Mouse (Mus musculus) neural tube, embryonic 14.5 days (tissue): ENCODE data around the gene Hnrnpdl. TPM values are rescaled to one million over a fixed set of nuclear protein-coding genes. Genes with fewer than 3 reads are reported as not detected.

ENCODE experiments used
- ATAC-seq: fragments of 200-750 bp; cut with Nextera tagmentation; 2 replicates; pipeline ENCODE4 v1.8.0; 2017; ENCODE audit warnings: low read depth, mild to moderate bottlenecking, moderate TSS enrichment, moderate library complexity
- H3K27ac ChIP-seq: fragments of 300-500 bp; sonication (generic); 2 replicates; pipeline ENCODE4 v1.5.1; 2014; ENCODE audit warnings: low read depth, mild to moderate bottlenecking, control low read depth, low read length, moderate library complexity, mixed read lengths
- H3K27me3 ChIP-seq: fragments of 300-500 bp; sonication (generic); 2 replicates; pipeline ENCODE4 v1.6.1; 2014; ENCODE audit warnings: low read length; ENCODE audit not compliant: control insufficient read depth, insufficient read depth
- H3K36me3 ChIP-seq: fragments of 300-500 bp; sonication (generic); 2 replicates; pipeline ENCODE4 v1.6.1; 2014; ENCODE audit warnings: low read length, mixed read lengths; ENCODE audit not compliant: control insufficient read depth, insufficient read depth
- H3K4me1 ChIP-seq: fragments of 300-500 bp; sonication (generic); 2 replicates; pipeline ENCODE4 v1.6.1; 2014; ENCODE audit warnings: low read length; ENCODE audit not compliant: control insufficient read depth, insufficient read depth
- H3K4me2 ChIP-seq: fragments of 300-500 bp; sonication (generic); 2 replicates; pipeline ENCODE4 v1.6.1; 2014; ENCODE audit warnings: mild to moderate bottlenecking, low read depth, low read length, control low read depth
- H3K4me3 ChIP-seq: fragments of 300-500 bp; sonication (generic); 2 replicates; pipeline ENCODE4 v1.5.1; 2014; ENCODE audit warnings: low read depth, low read length, control low read depth, mixed read lengths
- H3K9ac ChIP-seq: fragments of 300-500 bp; sonication (generic); replicated peaks from 2 replicates; pipeline ENCODE4 v1.6.1; 2014; ENCODE audit warnings: low read depth, mild to moderate bottlenecking, control low read depth, low read length, mixed read lengths
- H3K9me3 ChIP-seq: fragments of 300-500 bp; sonication (generic); 2 replicates; pipeline ENCODE4 v1.6.1; 2016; ENCODE audit warnings: low read length; ENCODE audit not compliant: control insufficient read depth
- WGBS: fragments of 180-500 bp; shearing (Covaris S2); extraction: QIAGEN DNeasy Blood & Tissue Kit; methylation state at CpG from one replicate; pipeline ENCODE4 v1.1.7; 2014; 5-methylcytosine and 5-hydroxymethylcytosine counted together
- polyA plus RNA-seq: library from polyadenylated mRNA; unstranded; fragments of >200 nt; fragmentation: Nextera tagmentation; extraction: Ambion mirVana; gene quantifications from 2 replicates; pipeline ENCODE4 v1.2.1, GENCODE M21; 2014

Gene Hnrnpdl
- polyA plus RNA-seq, 1 experiment from 2014 or later = 208 TPM

GRCm38 (mm10) chr5:100032107-100032506, 7.4 kb downstream of the Hnrnpdl start:
- 77% methylated on average over 2 of the region's 2 CpGs for WGBS
- peaks cover 31% of the 10 kb centered on the region for H3K36me3 ChIP-seq
- ATAC-seq = no peak; the same call in 1 of the 2 replicates

DNA sequence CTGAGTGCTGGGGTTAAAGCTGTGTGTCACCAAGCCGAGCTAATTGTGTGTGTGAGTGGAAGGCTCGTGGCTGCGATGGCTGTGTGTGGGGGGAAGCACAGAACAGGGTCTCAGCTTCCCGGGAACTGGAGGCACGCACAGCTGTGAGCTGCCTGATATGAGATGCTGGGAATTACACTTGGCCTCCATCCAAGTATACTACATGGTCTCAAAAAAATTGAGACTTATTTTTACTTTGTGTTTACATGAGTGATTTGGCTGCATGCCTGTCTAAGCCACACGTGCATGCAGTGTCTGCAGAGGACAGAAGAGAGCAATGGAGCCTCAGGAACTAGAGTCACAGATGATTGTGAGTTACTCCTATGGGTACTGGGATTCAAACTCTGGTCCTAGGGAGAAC, 9.4 kb downstream of the Hnrnpdl start:
- Histone ChIP-seq H3K9ac (no peak overlapping the region), H3K4me1 (no peaks in the 10 kb centered on the region; the same call in 1 of the 2 replicates), H3K9me3 (no peaks in the 10 kb centered on the region), H3K36me3 (peaks cover 24% of the 10 kb centered on the region), H3K27me3 (no peaks in the 10 kb centered on the region), H3K27ac (peak overlapping the region; percentile 28; the same call in 1 of the 2 replicates), H3K4me3 (no peak overlapping the region), H3K4me2 (no peak overlapping the region)
- 22% methylated on average over 6 of the region's 6 CpGs for WGBS
- ATAC-seq = peak; percentile 82

More at GRCm38 (mm10) chr5:100032107-100032506, 7.4 kb downstream of the Hnrnpdl start:
- Histone ChIP-seq H3K4me1 (peaks cover 13% of the 10 kb centered on the region), H3K27ac (no peak overlapping the region), H3K4me2 (no peak overlapping the region), H3K4me3 (no peak overlapping the region), H3K27me3 (no peaks in the 10 kb centered on the region), H3K9me3 (no peaks in the 10 kb centered on the region), H3K9ac (no peak overlapping the region)

- Histone ChIP-seq H3K4me1 (no peaks in the 10 kb centered on the region; the same call in 1 of the 2 replicates), H3K9ac (no peak overlapping the region), H3K36me3 (no peaks in the 10 kb centered on the region), H3K27me3 (no peaks in the 10 kb centered on the region), H3K9me3 (no peaks in the 10 kb centered on the region), H3K27ac (no peak overlapping the region), H3K4me2 (no peak overlapping the region), H3K4me3 (no peak overlapping the region)
- WGBS = 81% methylated on average over 1 of the region's 1 CpGs
- no peak for ATAC-seq
These were observed 14.6 kb downstream of the Hnrnpdl start for GRCm38 (mm10) chr5:100024868-100025267.

- H3K4me1 ChIP-seq = no peaks in the 10 kb centered on the region
- H3K27ac ChIP-seq = no peak overlapping the region
- no peaks in the 10 kb centered on the region for H3K9me3 ChIP-seq
- no peak overlapping the region for H3K4me3 ChIP-seq
- no peak for ATAC-seq
- H3K27me3 ChIP-seq = no peaks in the 10 kb centered on the region
- WGBS = 80% methylated on average over 5 of the region's 5 CpGs
- no peak overlapping the region for H3K9ac ChIP-seq
- no peaks in the 10 kb centered on the region for H3K36me3 ChIP-seq
- no peak overlapping the region for H3K4me2 ChIP-seq
These were observed 15.1 kb downstream of the Hnrnpdl start for GRCm38 (mm10) chr5:100024403-100024802.

- no peak overlapping the region for H3K27ac ChIP-seq
- ATAC-seq = no peak
- H3K9ac ChIP-seq = no peak overlapping the region
- H3K36me3 ChIP-seq = no peaks in the 10 kb centered on the region
- no peaks in the 10 kb centered on the region for H3K4me1 ChIP-seq
- H3K9me3 ChIP-seq = no peaks in the 10 kb centered on the region
- no peaks in the 10 kb centered on the region for H3K27me3 ChIP-seq
- no peak overlapping the region for H3K4me3 ChIP-seq
- H3K4me2 ChIP-seq = no peak overlapping the region
These were observed 19.4 kb downstream of the Hnrnpdl start for GRCm38 (mm10) chr5:100020089-100020488.

DNA sequence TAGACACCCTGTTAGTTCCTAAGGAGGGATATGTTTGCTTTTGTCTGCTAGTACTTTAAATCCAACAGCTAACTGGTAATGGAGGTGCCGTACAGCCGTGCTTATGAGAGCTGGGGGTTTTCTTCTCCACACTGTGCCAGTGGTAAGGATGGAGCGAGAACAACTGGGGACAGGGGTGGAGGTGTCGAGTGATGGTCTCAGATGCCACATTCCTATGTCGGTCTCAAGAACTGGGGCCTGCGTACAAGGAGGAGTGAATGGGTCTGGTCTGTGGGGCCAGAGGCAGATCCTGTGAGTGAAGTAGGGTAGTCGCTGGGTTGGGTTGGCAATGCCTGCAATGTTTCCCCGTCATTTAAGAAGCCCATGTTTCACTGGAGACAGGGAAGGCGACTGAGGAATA, 26.9 kb downstream of the Hnrnpdl start:
- H3K27me3 ChIP-seq = no peaks in the 10 kb centered on the region
- no peak overlapping the region for H3K4me2 ChIP-seq
- no peak overlapping the region for H3K27ac ChIP-seq
- 91% methylated on average over 9 of the region's 9 CpGs for whole genome bisulfite sequencing
- H3K36me3 ChIP-seq = no peaks in the 10 kb centered on the region
- no peaks in the 10 kb centered on the region for H3K9me3 ChIP-seq
- no peak for ATAC-seq
- H3K4me1 ChIP-seq = no peaks in the 10 kb centered on the region
- H3K9ac ChIP-seq = no peak overlapping the region
- H3K4me3 ChIP-seq = no peak overlapping the region

DNA sequence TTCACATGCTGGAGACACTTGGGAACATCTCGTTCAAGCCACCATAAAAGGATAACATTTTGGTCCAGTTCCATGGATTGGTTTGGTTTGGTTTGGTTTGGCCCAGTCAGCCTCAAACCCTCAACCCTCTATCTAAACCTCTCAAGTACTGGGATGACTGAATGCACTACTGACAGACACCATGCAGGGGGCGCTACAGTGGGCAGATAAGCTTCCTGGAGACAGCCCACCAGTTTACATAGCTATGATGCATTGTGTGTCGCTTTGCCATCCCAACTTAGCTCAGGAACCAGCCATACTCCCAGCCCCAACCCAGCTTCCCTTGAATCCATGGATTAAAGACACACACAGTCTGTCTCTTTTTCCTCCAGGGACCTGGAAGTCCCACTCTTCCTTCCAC, 31.0 kb downstream of the Hnrnpdl start:
- Histone ChIP-seq H3K9me3 (no peaks in the 10 kb centered on the region), H3K4me2 (no peak overlapping the region), H3K4me1 (no peaks in the 10 kb centered on the region), H3K9ac (no peak overlapping the region), H3K27me3 (no peaks in the 10 kb centered on the region), H3K27ac (no peak overlapping the region), H3K36me3 (no peaks in the 10 kb centered on the region), H3K4me3 (no peak overlapping the region)
- 69% methylated on average over 3 of the region's 3 CpGs for WGBS
- ATAC-seq = no peak

DNA sequence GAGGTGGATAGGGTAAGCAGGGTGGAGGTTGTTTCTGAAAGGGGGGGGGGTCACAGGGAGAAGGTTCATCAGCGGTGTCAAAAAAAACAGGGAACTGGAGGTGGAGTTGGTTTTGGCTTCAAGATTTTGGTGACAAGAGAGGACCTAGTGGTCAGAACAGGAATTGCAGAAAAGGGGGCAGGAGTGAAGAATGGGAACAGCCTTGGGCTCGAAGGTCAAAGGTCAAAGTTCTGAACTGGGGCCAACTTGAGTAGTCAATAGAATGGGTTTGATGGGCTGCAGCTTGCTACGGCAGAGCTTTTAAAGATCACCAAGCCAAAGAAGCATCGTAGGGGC, 32.5 kb downstream of the Hnrnpdl start:
- Histone ChIP-seq H3K4me2 (no peak overlapping the region), H3K27ac (no peak overlapping the region), H3K9ac (no peak overlapping the region), H3K36me3 (no peaks in the 10 kb centered on the region), H3K27me3 (no peaks in the 10 kb centered on the region), H3K4me1 (no peaks in the 10 kb centered on the region), H3K4me3 (no peak overlapping the region), H3K9me3 (no peaks in the 10 kb centered on the region)
- ATAC-seq = no peak
- WGBS = 75% methylated on average over 4 of the region's 4 CpGs

GRCm38 (mm10) chr5:100006324-100007039, 33.0 kb downstream of the Hnrnpdl start:
- no peak overlapping the region for H3K27ac ChIP-seq
- H3K4me1 ChIP-seq = no peaks in the 10 kb centered on the region
- ATAC-seq = no peak
- WGBS = 87% methylated on average over 4 of the region's 4 CpGs
- no peaks in the 10 kb centered on the region for H3K27me3 ChIP-seq
- no peak overlapping the region for H3K9ac ChIP-seq
- H3K9me3 ChIP-seq = no peaks in the 10 kb centered on the region
- H3K36me3 ChIP-seq = no peaks in the 10 kb centered on the region
- no peak overlapping the region for H3K4me2 ChIP-seq
- H3K4me3 ChIP-seq = no peak overlapping the region
